Mouse (Mus musculus) monocyte, adult 2 months (primary cell): Measurements from ENCODE around the gene Ada.

Experiments used
- DNase-seq, 2 experiments: peaks; one replicate each; pipeline ENCODE4 v3.0.0; 2022; ENCODE audit warnings: low spot score in 2 of 2, low read depth in 1 of 2

Gene Ada

DNA sequence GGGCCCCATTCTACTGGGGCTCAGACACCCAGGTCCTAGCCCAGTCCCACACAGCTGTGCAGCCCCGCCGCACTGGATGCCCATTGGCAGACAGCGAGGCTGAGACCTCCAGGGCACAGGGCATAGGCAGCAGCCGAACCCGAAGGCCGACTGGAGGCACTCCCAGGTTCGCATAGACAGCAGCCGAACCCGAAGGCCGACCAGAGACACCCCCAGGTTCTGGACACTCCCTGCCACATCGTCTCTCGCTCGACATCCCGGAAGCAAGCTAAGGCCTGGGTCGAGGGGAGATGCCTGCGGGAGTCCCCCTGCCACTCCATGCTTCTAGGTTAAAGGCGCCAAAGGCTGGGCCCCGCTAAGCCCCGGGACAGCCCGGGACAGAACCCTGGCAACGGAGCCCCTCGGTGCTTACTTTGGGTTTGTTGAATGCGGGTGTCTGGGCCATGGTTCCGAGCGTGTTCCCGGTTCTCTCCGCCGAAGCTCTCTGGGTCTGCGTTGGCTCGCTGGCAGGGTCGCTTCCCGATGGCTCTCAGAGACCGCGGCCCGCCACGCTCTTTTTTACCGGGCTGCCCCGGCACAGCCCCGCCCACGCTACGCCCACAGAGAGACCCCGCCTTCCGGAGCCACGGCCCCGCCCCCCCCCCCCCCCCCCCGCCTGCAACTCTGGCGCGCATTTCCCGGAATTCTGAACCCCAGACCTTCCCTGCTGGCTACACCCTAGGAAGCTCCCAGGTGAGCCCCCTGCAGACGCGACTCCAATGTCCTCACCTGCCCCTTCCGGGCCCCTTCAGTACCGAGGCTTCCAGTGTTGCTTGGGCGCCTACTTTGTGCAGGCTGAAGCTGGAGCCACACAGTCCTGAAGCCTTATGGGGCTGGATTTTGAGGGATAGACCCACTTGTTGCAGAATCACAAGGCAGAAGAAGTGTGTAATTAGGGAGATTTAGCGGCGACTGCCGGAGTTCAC, at the start of gene Ada:
Gene Ada, minus strand, starts transcription at position 593 of the 965 bp plus-strand sequence.
- no peak for DNase-seq

GRCm38 (mm10) chr2:163798411-163798810, 48.4 kb upstream of the Ada start:
- no peak for DNase-seq

- DNase-seq = no peak
These were observed 38.4 kb upstream of the Ada start for GRCm38 (mm10) chr2:163788484-163788883.

- no peak for DNase-seq
These were observed 37.7 kb upstream of the Ada start for GRCm38 (mm10) chr2:163787709-163788108.

DNA sequence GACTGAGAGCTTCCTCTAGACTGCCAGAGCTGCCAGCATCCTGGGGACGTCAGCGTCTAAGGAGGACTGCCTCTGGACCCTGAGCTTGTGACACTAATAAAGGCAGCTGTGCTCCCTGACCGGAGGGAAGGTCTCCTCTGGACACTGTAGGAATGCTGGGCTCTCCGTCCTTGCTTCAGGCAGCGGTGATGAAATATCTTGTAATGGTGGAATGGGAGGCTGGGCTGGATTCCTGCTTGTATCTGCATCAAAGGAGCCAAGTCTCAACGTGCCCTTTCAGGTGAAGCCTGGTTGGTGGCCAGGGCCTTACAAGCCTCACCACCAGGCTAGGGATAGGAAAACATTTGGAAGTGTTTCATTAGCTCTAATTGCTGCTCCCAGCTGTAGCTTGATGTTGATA, 37.0 kb upstream of the Ada start:
- DNase-seq = no peak

GRCm38 (mm10) chr2:163783901-163784300, 33.9 kb upstream of the Ada start:
- no peak for DNase-seq

DNA sequence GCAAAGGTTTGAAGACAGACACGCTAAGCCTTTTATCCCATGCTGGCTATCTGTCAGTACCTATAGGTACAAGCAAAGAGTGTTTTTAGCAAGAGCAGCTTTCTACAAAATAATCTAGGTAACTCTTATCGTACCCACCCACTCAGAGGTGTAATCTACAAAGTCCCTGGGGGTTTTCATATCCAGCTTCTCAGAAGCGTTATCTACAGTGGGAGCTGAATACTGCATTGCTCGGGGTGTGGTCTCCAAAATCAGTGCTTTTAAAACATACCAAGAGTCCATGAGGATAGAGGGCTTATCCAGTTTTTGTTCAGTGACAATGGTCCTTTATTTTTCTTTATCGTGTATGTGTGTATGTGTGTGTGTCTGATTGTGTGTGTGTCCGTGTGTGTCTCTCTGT, 33.3 kb upstream of the Ada start:
- no peak for DNase-seq

DNA sequence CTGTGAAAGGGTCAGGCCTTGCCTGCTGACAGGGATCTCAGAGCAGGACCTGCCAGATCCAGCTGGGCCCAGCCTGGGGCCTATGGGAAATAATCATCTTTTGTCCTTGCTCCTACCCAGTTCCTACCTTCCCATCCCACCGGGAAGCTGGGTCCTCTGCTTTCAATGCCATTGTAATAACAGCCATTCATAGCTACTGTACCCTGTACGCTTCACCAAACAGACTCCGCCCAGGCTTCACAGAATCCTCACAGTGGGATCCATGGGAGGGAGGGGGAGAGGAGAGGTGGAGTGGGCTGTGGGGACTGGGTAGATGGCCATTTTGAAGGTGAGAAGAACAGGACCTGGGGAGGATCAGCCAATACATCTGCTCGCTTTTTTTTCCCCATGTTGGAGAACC, 28.9 kb upstream of the Ada start:
- DNase-seq = no peak

DNA sequence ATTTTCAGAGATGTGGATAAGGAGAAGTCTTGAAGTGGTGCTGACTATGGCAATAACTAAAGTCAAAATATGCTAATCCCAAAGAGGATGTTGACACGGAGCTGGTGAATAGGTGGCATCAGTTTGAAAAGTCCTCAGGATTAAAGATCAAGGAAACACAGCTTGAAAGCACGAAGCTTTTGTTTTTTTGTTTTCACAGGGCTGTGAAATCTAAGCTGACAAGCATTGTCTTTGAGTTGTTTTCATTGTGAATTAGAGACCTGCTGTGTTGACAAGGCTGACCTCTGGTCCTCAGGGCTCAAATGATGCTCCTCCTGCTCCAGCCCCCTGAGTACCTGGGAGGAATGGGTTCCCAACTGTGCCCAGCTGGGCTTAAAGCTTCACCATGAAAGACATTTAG, 27.0 kb upstream of the Ada start:
- DNase-seq = no peak

- DNase-seq = no peak
These were observed 26.6 kb upstream of the Ada start for GRCm38 (mm10) chr2:163776661-163777060.

- DNase-seq = no peak
These were observed 20.7 kb upstream of the Ada start for GRCm38 (mm10) chr2:163770731-163771130.

GRCm38 (mm10) chr2:163766890-163767289, 16.9 kb upstream of the Ada start:
- no peak for DNase-seq

DNA sequence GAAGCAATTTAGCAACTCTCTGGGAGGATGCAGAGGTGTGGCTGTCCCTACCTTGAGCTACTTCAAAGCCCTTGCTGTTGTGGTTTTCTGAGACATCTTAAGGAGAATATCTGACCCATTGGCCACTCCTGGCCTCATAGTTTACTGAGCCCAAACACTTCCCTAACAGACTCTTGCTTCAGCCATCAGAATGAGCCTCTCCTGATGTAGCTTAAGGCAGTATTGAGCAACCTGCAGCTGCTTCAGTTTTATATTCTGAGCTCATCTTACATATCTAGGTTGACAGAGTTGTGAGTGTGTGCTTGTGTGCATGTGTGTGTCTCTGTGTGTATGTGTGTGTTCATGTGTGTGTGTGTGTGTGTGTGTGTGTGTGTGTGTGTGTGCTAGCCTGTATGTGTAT, 16.2 kb upstream of the Ada start:
- DNase-seq = no peak

- DNase-seq = no peak
These were observed 11.4 kb upstream of the Ada start for GRCm38 (mm10) chr2:163761402-163761801.

GRCm38 (mm10) chr2:163760589-163760988, 10.6 kb upstream of the Ada start:
- no peak for DNase-seq

GRCm38 (mm10) chr2:163758146-163758545, 8.1 kb upstream of the Ada start:
- DNase-seq = no peak

DNA sequence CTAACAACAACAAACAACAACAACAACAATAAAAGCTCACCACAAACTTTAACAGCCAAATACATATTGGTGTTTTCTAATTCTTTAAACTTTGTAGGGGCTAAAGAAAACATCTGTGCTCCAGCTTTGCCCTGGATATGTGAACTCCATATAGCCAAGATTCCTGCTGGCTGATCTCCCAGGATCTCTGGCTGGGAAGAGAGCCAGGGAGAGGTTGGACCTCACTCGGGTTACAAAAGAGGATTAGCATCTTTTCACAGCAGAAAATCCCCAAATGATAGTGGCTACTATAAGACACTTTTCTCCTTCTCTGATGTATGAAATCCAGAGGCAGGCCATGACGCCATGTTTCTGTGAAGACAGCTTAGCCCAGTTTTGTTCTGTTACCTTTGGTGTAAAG, 6.7 kb upstream of the Ada start:
- DNase-seq = no peak

DNA sequence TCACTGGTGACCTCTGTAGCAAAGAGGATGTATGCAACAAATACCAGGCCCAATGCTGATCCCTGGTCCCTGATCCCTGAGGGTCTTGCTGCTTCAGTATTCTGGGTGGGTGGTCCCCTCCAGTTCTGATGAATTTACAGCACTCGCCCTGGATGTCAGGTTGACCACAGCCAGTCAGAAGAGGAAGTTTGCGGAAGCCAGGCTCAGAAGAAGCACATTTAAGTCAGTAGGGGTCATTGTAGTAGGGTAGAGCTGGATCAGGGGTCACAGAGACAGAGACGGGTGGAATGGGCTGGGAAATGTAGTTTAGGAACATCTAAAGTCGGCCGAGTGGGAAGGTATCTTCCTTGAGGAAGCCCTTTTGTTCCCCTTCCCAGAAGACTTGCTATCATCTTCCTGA, 4.2 kb upstream of the Ada start:
- no peak for DNase-seq

GRCm38 (mm10) chr2:163744801-163745570, 5.1 kb downstream of the Ada start:
- no peak for DNase-seq

- no peak for DNase-seq
These were observed 6.7 kb downstream of the Ada start for GRCm38 (mm10) chr2:163743357-163743756.

GRCm38 (mm10) chr2:163742656-163743055, 7.4 kb downstream of the Ada start:
- DNase-seq = no peak

- DNase-seq = no peak
These were observed 14.1 kb downstream of the Ada start for GRCm38 (mm10) chr2:163735980-163736379.
